Mouse (Mus musculus): ENCODE measurements around the gene Dennd4c.

Dennd4c gene

GRCm38 (mm10) chr4:86748336-86749291 is at the start of gene Dennd4c:
Dennd4c (plus strand) TSS chr4:86748555.
- DNase-seq (ENCODE audit: low spot score in 2 of 2) = peak; percentile 92 to 93

GRCm38 (mm10) chr4:86699161-86699865 is 49.0 kb upstream of the Dennd4c start:
- no peak for DNase-seq (ENCODE audit: low spot score in 2 of 2)

DNA sequence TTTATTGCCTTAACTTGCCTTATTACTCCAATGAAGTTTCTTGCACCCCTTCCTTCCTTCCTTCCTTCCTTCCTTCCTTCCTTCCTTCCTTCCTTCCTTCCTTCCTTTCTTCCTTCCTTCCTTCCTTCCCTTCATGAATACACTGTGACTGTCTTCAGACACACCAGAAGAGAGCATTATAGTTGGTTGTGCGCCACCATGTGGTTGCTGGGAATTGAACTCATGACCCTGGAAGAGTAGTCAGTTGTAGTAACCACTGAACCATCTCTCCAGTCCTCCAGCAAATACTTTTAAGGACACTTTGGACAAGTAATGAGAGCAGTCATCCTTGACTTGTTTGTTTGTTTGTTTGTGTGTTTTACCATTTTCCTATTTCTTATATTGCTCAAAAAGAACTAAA is 39.6 kb upstream of the Dennd4c start:
- no peak for DNase-seq (ENCODE audit: low spot score in 2 of 2)

- no peak for DNase-seq (ENCODE audit: low spot score in 2 of 2)
Measured at GRCm38 (mm10) chr4:86710034-86710650, 38.2 kb upstream of the Dennd4c start.

GRCm38 (mm10) chr4:86710666-86711215 is 37.6 kb upstream of the Dennd4c start:
- DNase-seq (ENCODE audit: low spot score in 2 of 2) = no peak

- peak; percentile 54 to 55 for DNase-seq (ENCODE audit: low spot score in 2 of 2)
Measured at GRCm38 (mm10) chr4:86712751-86713195, 35.6 kb upstream of the Dennd4c start.

DNA sequence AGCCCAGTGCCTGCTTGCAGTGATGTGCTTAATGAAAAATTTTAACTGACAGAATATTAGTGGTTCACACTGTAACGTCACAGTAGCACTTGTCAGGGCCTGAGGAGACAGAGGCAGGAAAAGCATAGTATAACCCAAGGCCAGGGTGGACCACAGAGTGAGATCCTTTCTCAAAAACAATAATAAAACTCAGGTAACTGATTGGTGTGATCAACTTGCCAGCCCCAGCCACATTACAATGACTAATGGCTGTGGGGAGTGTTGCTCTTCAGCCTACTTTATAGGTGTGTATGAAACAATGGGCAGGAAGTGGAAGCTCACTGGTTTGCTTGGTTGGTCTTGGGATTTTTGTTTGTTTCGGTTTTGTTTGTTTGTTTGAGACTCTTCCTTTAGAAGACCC is 34.8 kb upstream of the Dennd4c start:
- no peak for DNase-seq (ENCODE audit: low spot score in 2 of 2)

DNA sequence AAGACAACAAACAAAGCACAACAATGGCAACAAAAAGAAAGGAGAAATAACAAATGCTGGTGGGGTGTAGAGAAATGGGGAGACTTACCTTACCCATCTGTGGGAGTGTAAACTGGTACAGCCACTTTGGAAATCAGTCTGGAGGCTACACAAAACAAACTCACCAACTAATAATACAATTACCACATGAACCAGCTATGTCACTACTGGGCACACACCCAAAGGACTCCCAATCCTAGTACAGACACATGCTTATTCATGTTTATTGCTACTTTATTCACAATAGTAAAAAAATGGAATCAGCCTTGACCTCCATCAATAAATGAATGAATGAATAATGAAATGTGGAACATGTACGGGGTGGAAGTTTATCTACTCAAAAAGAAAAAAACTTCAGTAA is 33.0 kb upstream of the Dennd4c start:
- DNase-seq (ENCODE audit: low spot score in 2 of 2) = no peak

DNA sequence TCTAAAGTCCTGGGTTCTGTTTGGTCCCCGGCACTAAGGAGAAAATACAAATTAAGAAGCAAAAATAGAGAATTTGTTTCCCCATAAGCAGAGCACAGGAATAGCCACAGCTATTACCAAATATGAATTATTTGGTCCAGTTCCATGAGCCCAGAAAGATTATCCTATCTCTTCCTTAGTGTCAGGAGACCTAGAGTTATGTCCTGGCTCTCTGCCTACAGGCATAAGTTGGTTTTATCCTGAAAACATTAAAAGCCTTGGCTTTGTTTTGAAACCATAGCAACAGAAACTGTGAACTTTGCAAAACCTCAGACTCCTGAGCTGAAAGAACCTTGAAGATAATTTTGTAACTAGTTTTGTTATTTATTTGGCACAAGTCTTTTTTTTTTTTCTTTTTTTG is 31.2 kb upstream of the Dennd4c start:
- DNase-seq (ENCODE audit: low spot score in 2 of 2) = no peak

DNA sequence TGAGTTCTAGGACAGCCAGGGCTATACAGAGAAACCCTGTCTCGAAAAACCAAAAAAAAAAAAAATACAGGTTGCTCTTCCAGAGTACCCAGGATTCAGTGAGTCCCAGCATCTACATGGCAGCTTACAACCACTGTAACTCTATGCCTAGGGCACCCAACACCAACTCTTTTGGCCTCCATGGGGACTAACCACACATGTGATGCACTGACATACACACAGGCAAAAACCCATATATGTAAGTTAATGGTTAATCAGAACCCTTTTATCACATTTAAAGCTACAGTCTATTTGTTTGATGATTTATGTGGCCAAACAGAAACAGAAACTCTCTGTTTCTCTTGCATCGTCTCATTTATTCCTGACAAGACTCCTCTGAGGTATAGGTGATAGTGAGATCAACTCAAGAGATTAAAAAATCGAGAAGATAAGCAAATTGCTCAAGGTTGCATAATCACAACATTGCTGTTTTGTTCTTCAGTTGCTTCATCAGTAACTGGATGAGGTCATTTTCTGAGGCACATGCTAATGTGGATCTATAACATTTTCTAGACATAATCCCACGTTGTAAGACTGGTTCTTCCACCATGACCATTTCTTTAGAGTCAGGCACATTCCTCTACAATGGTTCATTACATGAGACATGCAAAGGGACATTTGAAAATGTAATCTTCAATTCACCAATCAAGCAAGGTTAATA is 29.3 kb upstream of the Dennd4c start:
- DNase-seq (ENCODE audit: low spot score in 2 of 2) = no peak

DNA sequence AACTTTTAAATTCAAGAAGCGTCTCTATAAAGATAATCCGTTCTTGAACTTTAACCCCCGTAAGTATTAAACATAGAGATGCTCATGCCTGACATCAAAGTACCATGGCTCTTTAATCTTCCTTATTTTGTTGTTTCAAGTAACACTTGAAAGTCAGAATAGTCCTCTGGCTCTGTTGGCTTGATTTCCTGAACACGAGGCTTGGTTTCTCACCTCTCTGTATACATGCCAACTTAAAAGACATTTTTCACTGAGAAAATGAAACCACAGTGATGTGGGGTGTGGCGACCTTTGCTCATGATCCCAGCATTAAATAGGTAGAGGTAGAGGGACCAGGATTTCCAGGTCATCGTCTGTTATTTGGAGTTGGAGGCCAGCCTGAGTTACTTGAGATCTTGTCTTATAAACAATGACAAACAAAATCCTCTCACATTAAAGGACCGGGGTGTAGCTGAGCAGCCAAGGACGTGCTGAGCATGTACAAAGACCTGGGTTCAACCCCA is 26.4 kb upstream of the Dennd4c start:
- no peak for DNase-seq (ENCODE audit: low spot score in 2 of 2)

- no peak for DNase-seq (ENCODE audit: low spot score in 2 of 2)
Measured at GRCm38 (mm10) chr4:86725175-86725574, 23.2 kb upstream of the Dennd4c start.

- DNase-seq (ENCODE audit: low spot score in 2 of 2) = no peak
Measured at GRCm38 (mm10) chr4:86726141-86726540, 22.2 kb upstream of the Dennd4c start.

- DNase-seq (ENCODE audit: low spot score in 2 of 2) = no peak
Measured at GRCm38 (mm10) chr4:86729829-86730228, 18.5 kb upstream of the Dennd4c start.

DNA sequence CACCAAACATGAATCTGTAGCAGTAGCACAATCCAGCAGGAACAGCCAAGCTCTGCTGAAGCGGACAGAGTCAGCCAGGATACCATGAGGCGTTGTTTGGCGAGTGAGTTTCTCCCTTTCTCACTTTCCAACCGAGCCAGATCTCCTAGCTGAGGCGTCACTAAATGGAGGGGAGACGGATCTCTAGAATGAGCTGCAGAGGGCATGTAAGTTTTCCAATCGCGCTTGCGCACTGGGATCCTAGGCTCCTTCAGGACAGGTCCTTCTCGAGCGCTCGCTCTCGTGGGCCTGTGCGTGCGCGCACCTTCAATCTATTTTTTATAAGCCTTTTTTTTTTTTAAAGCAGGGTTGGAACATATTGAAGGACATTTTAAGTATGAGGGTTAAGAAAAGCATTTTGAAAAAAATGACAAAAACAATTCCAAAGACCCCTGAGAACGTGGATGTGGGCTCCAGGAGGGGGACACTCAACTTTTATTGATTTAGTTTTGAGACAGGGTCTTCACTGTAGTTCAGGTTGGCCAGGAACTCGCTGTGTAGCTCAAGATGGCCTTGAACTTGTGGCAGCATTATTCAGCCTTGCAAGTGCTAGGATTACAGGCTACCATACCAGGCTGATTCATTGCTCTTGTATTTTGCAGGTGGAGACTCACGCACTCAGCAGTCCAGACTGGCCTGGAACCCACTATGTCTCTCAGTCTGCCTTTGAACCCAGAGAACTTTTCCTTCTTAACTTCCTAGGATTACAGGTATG is 14.1 kb upstream of the Dennd4c start:
- no peak for DNase-seq (ENCODE audit: low spot score in 2 of 2)

DNA sequence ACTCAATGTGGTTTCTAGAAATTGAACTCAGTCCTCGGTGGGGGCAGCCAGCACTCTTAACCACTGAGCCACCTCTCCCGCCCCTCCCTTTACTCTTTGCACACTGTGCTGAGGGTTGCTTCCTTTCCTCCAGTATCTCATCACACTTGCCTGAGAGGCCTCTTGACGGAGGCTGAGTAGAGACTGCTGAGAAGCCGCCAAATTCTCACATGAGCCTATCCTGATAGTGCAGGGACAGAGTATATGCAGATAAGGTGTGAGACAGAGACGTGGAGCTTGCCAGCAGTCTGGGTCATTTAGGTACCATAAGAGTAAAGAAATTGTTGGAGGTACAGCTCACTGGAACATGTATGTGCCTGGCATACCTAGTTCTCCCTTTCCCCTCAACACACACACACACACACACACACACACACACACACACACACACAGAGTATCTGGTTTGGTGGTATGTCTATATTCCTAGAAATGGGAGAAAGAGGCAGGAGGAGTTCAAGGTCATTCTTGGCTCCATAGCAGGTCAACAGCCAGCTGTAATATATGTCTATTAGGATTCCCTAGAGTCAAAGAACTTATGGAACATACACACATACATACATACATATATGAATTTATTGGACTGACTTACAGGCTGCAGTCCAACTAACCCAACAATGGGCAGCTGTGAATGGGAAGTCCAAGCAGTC is 8.9 kb upstream of the Dennd4c start:
- DNase-seq (ENCODE audit: low spot score in 2 of 2) = no peak

DNA sequence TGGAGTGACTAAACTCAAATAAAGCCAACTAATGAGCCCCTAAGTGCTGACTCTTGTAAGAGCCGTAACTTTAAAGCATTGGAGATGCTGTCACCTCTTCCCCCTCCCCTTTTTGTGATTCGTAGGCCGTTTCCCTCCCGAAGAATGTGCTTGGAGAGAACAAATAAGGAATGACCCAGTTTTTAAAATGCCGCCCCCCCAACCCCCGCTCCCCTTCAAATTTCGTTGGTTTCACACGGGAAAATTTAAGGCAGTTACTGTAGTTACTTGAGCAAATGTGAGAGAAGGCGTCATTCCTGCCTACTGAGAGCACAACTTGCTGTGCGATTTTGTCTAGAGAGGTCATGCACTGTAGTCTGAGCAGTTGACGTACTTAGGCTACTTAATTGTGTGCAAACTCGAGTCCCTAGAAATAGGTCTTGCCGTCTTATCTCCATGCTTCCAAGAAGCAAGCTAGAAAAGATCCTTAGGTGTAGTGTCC is 1.0 kb downstream of the Dennd4c start:
- DNase-seq (ENCODE audit: low spot score in 2 of 2) = peak; percentile 46 to 56

GRCm38 (mm10) chr4:86750346-86750945 is 2.1 kb downstream of the Dennd4c start:
- peak in 1 of 2 experiments; percentile 23 for DNase-seq (ENCODE audit: low spot score in 2 of 2)

- DNase-seq (ENCODE audit: low spot score in 2 of 2) = no peak
Measured at GRCm38 (mm10) chr4:86764307-86764706, 16.0 kb downstream of the Dennd4c start.

Data from right cerebral cortex, postnatal 10 days (tissue).